Mouse (Mus musculus): ENCODE results near the gene Myo1d. TPM values are rescaled to one million over a fixed set of nuclear protein-coding genes. Genes with fewer than 3 reads are reported as not detected.

Gene Myo1d
- total and polyA plus RNA-seq, 3 experiments = 15.9 to 81.1 (median 41.7) TPM

- peak; percentile 62; the same call in 1 of the 2 replicates for TF ChIP-seq BHLHE40 (IDR thresholded peaks at IDR 0.05; ENCODE audit: borderline replicate concordance, low read depth, low read length)
- 0 out of 2 replicates have a peak, but pooled peaks have one; percentile 52 for TF ChIP-seq HCFC1 (IDR thresholded peaks at IDR 0.05; ENCODE audit: low read depth, low read length)
Measured at GRCm38 (mm10) chr11:80779527-80780344, at the start of gene Myo1d (continued).

- no peaks in the 10 kb centered on the region for H3K27me3 ChIP-seq (ENCODE audit: control insufficient read depth in 1 of 2, insufficient read depth in 2 of 2, low read length in 2 of 2)
- no peak overlapping the region for H3K9ac ChIP-seq (ENCODE audit: control insufficient read depth, low read depth, low read length, poor library complexity, severe bottlenecking)
- peaks cover 0 to 2% of the 10 kb centered on the region in 2 experiments; a peak in 1 of 4 replicates for H3K36me3 ChIP-seq (ENCODE audit: control insufficient read depth in 1 of 2, insufficient read depth in 2 of 2, low read length in 2 of 2)
- H3K4me1 ChIP-seq (ENCODE audit: control insufficient read depth in 1 of 2, insufficient read depth in 2 of 2, low read length in 2 of 2) = peaks cover 0 to 5% of the 10 kb centered on the region in 2 experiments; a peak in 2 of 4 replicates
- no peak for TF ChIP-seq E2F4 (IDR thresholded peaks at IDR 0.05; ENCODE audit: borderline replicate concordance, low read depth, low read length)
- no peak for TF ChIP-seq TAL1 (IDR thresholded peaks at IDR 0.05; ENCODE audit: low read length)
- TF ChIP-seq ETS1 (IDR thresholded peaks at IDR 0.05; ENCODE audit: low read depth, low read length) = no peak
- TF ChIP-seq SIN3A (IDR thresholded peaks at IDR 0.05; ENCODE audit: low read length) = no peak
- 0 out of 2 replicates have a peak, but pooled peaks have one; percentile 11 for TF ChIP-seq SMC3 (IDR thresholded peaks at IDR 0.05; ENCODE audit: low read depth, low read length)
- TF ChIP-seq USF2 (IDR thresholded peaks at IDR 0.05; ENCODE audit: borderline replicate concordance in 1 of 2, insufficient read depth in 1 of 2, low read depth in 1 of 2, low read length in 2 of 2) = no peak
- no peak for TF ChIP-seq KAT2A (conservative IDR thresholded peaks at IDR 0.05; ENCODE audit: low read depth, low read length)
- no peak for TF ChIP-seq CHD1 (IDR thresholded peaks at IDR 0.05; ENCODE audit: low read depth, low read length)
- TF ChIP-seq CTCF (IDR thresholded peaks at IDR 0.05 in 2 of 3, conservative IDR thresholded peaks at IDR 0.05 in 1 of 3; ENCODE audit: control insufficient read depth in 1 of 3, insufficient read depth in 1 of 3, low read depth in 2 of 3, low read length in 3 of 3, poor library complexity in 1 of 3, severe bottlenecking in 1 of 3) = peak in 2 of 3 experiments; percentile 16 to 24; a peak in 1 of 6 replicates
- TF ChIP-seq EP300 (IDR thresholded peaks at IDR 0.05; ENCODE audit: low read depth in 1 of 2, low read length in 2 of 2) = no peak
- no peak for TF ChIP-seq NELFE (IDR thresholded peaks at IDR 0.05; ENCODE audit: low read depth, low read length)
- no peak for TF ChIP-seq GABPA (IDR thresholded peaks at IDR 0.05; ENCODE audit: low read depth, low read length)
- no peak for TF ChIP-seq MYB (IDR thresholded peaks at IDR 0.05; ENCODE audit: low read depth, low read length)
- no peak for TF ChIP-seq TCF12 (IDR thresholded peaks at IDR 0.05; ENCODE audit: low read depth, low read length)
- no peak for TF ChIP-seq ELF1 (IDR thresholded peaks at IDR 0.05; ENCODE audit: low read depth, low read length)
- no peaks in the 10 kb centered on the region for H3K79me2 ChIP-seq (ENCODE audit: control insufficient read depth, insufficient read depth, low read length, poor library complexity)
- no peak overlapping the region for H3K4me3 ChIP-seq (ENCODE audit: control insufficient read depth in 1 of 2, insufficient read depth in 1 of 2, low read depth in 2 of 2, low read length in 2 of 2)
- H3K27ac ChIP-seq (ENCODE audit: control insufficient read depth, low read depth, low read length) = no peak overlapping the region
- H3K9me3 ChIP-seq (replicated peaks; ENCODE audit: insufficient read depth, low read length) = no peaks in the 10 kb centered on the region
- DNase-seq (ENCODE audit: low read depth, low spot score) = no peak
Measured at GRCm38 (mm10) chr11:80821794-80822193, 42.0 kb upstream of the Myo1d start.

All from MEL (cell line).